Mouse (Mus musculus): ENCODE data around the gene F8a. TPM values are rescaled to one million over a fixed set of nuclear protein-coding genes. Genes with fewer than 3 reads are reported as not detected.
"Not testable (repeated sequence)": the region's sequence is repeated elsewhere in the genome, so short reads cannot be mapped to it uniquely, and the experiment has no call there.

The F8a gene
- total RNA-seq (2021) (10 to 100 TPM in 1 of 2 experiments, 1 to 10 TPM in 1; 8.0 to 11.8 TPM), polyA plus RNA-seq (2012; rRNA removed) (50.8 and 53.5 TPM in 2 replicates)
- long read RNA-seq, transcript F8a-201 (1 exons, 2,505 nt), result major isoform, 26 of 26 reads
- long read RNA-seq, partial matches to known transcripts, result 0 of 26 reads
- long read RNA-seq, other reads (novel, unspliced or antisense), result 0 of 26 reads

DNA sequence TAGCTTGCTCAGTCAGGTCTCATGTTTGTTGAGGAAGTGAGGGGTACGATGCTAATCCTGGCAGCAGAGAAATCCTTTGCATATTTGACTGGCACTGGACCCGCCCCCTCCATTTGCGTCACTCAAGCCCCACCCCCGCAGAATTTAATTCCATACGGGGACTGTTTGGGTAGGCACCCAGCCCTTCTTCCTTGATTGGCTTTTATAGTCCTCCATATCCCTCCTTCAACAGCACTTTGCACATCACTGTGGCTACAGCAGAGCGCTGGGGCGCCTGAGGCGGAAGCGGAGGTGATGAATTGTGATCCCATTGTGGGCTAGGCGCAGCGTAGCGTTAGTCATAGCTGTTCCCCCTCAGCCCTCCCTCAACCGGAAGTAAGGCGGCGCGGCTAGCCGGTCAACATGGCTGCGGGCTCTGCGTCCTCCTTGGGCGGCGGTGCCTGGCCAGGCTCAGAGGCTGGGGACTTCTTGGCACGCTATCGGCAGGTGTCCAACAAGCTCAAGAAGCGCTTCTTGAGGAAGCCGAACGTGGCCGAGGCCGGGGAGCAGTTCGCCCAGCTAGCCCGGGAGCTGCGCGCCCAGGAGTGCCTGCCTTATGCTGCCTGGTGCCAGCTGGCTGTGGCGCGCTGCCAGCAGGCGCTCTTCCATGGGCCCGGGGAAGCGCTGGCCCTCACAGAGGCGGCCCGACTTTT is at the start of gene F8a:
Gene F8a (plus strand): TSS at position 378 of the 692 bp plus-strand sequence.
- DNase-seq, result peak; percentile 89

DNA sequence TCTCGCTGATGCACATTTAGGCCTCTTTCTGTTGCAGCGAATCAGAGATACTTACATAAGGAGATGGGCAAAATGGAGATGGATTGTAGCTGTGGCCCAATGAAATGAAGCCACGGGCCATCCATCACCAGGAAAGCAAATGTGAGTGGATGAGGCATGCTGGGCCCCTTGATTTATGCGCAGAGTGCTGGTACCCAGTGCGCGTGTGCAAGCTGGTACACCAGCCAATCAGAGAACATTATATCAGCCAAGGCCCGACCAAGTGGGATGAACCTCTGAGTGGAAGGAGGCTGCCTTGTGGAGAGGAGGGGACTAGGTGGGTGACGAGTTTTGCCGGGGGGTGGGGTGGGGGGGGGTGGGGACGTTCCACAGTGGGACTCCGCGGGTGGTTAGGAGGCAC is 36.2 kb upstream of the F8a start, which contains the start of gene Xlr3b:
Gene Xlr3b (plus strand): TSS at position 274 of the 400 bp plus-strand sequence.
- DNase-seq, result peak; percentile 4

DNA sequence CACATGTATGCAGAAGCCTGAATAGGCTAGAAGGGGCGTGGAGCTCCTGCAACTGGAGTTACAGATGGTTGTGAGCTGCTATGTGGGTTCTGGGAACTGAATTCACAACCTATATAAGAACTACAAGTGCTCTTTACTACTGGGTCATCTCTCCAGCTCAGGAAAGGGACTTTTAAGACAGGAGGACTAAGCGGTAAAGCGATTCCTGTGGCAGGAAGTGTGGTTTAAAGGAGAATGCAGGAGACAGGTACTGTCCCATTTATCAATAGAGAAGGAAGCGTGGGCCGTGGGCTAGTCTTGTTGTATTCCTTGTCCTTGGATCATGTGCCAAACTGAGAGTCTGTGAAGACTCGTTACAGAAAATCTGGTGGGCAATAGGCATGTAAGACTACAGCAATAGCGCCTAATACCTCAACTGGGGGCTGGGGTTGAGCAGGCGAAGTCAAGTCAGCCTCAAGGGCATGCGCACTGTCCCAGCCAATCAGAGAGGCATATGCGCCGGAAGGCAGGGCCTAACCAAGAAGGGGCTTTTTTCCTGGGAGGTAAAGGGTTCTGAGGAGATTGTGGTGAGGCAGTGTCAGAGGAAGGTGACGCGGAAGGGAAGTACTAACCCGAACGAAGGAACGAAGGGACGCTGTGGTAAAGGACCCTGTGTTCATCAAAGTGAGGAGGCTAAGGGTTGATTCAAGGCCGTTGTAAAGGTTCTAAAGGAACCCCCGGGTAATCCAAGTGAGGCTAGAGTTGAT is 14.1 kb upstream of the F8a start, which contains the start of gene Xlr4b:
Gene Xlr4b (plus strand): TSS at position 515 of the 746 bp plus-strand sequence.
- DNase-seq, result not testable (repeated sequence)

DNA sequence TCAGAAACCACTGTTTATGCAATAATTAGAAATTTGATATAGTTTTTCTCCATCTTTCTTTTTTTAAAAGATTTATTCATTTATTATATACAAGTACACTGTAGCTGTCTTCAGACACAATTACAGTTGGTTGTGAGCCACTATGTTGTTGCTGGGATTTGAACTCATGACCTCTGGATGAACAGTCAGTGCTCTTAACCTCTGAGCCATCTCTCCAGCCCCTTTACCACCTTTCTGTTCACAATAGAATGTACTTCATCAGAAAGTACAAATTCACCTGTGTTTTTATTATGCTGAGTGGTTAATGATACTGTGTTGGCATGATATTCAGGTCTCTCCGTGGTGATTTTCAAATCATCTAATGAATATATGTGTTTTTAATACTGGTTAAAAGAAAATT is 2.7 kb upstream of the F8a start:
- no peak for DNase-seq

DNA sequence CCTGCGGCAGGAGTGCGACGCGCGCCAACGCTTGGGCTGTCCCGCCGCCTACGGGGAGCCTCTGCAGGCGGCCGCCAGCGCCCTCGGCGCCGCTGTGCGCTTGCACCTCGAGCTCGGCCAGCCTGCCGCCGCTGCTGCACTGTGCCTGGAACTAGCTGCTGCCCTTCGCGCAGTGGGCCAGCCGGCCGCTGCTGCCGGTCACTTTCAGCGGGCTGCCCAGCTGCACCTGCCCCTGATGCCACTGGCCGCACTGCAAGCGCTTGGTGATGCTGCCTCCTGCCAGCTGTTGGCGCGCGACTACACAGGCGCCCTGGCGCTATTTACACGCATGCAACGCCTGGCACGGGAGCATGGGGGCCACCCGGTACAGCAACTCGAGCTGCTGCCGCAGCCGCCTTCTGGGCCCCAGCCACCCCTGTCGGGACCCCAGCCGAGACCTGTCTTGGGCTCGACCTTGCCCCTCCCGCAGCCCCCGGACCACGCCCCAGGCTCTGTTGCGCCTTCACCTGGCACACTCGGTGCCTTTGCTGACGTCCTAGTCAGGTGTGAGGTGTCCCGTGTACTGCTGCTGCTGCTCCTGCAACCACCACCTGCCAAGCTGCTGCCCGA is 619 bp downstream of the F8a start:
- peak; percentile 74 for DNase-seq

DNA sequence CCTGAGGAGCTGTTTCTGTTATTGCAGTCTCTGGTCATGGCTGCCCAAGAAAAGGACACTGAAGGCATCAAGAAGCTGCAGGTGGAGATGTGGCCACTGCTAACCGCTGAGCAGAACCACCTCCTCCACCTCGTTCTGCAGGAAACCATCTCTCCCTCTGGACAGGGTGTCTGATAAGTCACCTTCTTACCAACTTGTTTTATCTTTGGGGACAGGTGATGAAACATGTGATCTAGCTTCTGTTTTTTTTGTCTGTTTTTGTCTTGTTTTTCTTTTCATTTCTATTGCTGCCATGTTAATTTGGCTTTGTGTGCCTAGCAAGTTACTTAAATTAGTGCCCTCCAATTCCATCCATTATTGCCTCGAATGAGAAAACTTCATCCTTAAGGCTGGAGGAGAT is 1.2 kb downstream of the F8a start:
- no peak for DNase-seq

DNA sequence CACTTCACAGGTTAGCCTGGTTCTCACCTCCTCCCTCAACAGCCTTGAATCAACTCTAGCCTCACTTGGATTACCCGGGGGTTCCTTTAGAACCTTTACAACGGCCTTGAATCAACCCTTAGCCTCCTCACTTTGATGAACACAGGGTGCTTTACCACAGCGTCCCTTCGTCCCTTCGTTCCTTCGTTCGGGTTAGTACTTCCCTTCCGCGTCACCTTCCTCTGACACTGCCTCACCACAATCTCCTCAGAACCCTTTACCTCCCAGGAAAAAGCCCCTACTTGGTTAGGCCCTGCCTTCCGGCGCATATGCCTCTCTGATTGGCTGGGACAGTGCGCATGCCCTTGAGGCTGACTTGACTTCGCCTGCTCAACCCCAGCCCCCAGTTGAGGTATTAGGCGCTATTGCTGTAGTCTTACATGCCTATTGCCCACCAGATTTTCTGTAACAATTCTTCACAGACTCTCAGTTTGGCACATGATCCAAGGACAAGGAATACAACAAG is 14.8 kb downstream of the F8a start, which contains the start of gene Xlr4c:
Gene Xlr4c (minus strand): TSS at position 310 of the 505 bp plus-strand sequence.
- not testable (repeated sequence) for DNase-seq

DNA sequence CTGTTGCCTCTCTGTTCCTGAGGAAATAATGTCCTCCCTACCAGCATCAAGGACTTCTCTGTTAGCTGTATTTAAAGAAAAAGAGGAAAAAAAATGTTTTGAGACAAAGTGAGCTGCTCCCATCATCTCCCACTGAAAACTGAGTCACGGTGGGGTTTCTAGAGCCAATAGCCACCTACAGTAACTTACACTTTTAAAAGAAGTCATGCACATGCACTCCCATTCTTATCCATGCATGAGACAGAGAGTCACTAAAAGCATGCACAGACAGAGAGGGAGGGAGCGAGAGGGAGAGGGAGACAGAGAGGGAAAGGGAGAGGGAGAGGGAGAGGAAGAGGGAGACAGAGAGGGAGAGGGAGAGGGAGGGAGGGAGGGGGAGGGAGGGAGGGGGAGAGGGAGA is 34.3 kb downstream of the F8a start:
- DNase-seq, result not testable (repeated sequence)

DNA sequence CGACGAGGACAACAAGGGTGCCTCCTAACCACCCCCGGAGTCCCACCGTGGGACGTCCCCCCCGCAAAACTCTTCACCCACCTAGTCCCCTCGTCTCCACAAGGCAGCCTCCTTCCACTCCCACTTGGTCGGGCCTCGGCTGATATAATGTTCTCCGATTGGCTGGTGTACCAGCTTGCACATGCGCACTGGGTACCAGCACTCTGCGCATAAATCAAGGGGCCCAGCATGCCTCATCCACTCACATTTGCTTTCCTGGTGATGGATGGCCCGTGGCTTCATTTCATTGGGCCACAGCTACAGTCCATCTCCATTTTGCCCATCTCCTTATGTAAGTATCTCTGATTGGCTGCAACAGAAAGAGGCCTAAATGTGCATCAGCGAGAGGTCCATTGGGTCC is 37.2 kb downstream of the F8a start, which contains the start of gene Xlr3c:
Gene Xlr3c (minus strand): TSS at position 121 of the 400 bp plus-strand sequence.
- DNase-seq, result not testable (repeated sequence)

Other genes starting within 250 kb of the F8a start
- gene Zfp185, start 241.0 kb upstream of the F8a start, total RNA-seq (2021), result 1 to 10 TPM; 2.4 to 3.6 TPM
- 2.4 and 2.5 TPM in 2 replicates for gene Zfp185, start 241.0 kb upstream of the F8a start, polyA plus RNA-seq (2012; rRNA removed)
- under 1 TPM; 0.24 to 0.32 TPM for gene Pnma5, start 191.2 kb upstream of the F8a start, total RNA-seq (2021)
- not detected in 2 replicates for gene Pnma5, start 191.2 kb upstream of the F8a start, polyA plus RNA-seq (2012; rRNA removed)
- under 1 TPM; 0.14 to 0.41 TPM for gene Pnma3, start 163.5 kb upstream of the F8a start, total RNA-seq (2021)
- 0.17 and 0.19 TPM in 2 replicates for gene Pnma3, start 163.5 kb upstream of the F8a start, polyA plus RNA-seq (2012; rRNA removed)
- 1 to 10 TPM in 1 of 2 experiments, not detected in 1; 2.0 TPM for gene Xlr4a, start 145.8 kb upstream of the F8a start, total RNA-seq (2021)
- gene Xlr4a, start 145.8 kb upstream of the F8a start, polyA plus RNA-seq (2012; rRNA removed), result not detected in 2 replicates
- gene Xlr3a, start 131.2 kb upstream of the F8a start, total RNA-seq (2021), result 1 to 10 TPM in 1 of 2 experiments, not detected in 1; 3.5 TPM
- gene Xlr3a, start 131.2 kb upstream of the F8a start, polyA plus RNA-seq (2012; rRNA removed), result 0.92 TPM in 1 of 2 replicates, not detected in the other
- gene Gm14685, start 111.2 kb upstream of the F8a start, total RNA-seq (2021), result not detected
- gene Gm14685, start 111.2 kb upstream of the F8a start, polyA plus RNA-seq (2012; rRNA removed), result not detected in 2 replicates
- gene Xlr5b, start 79.5 kb upstream of the F8a start, total RNA-seq (2021), result not detected
- not detected in 2 replicates for gene Xlr5b, start 79.5 kb upstream of the F8a start, polyA plus RNA-seq (2012; rRNA removed)
- gene DXBay18, start 78.8 kb upstream of the F8a start, total RNA-seq (2021), result under 1 TPM; 0.12 to 0.31 TPM
- gene DXBay18, start 78.8 kb upstream of the F8a start, polyA plus RNA-seq (2012; rRNA removed), result not detected in 2 replicates
- gene Spin2d, start 51.3 kb upstream of the F8a start, total RNA-seq (2021), result not detected
- gene Spin2d, start 51.3 kb upstream of the F8a start, polyA plus RNA-seq (2012; rRNA removed), result not detected in 2 replicates
- gene Xlr3b, start 36.1 kb upstream of the F8a start, total RNA-seq (2021), result 10 to 100 TPM in 1 of 2 experiments, 1 to 10 TPM in 1; 1.8 to 10.8 TPM
- 0.17 and 0.19 TPM in 2 replicates for gene Xlr3b, start 36.1 kb upstream of the F8a start, polyA plus RNA-seq (2012; rRNA removed)
- gene Xlr4b, start 14.0 kb upstream of the F8a start, total RNA-seq (2021), result 1 to 10 TPM in 1 of 2 experiments, under 1 TPM in 1; 0.61 to 1.1 TPM
- gene Xlr4b, start 14.0 kb upstream of the F8a start, polyA plus RNA-seq (2012; rRNA removed), result 0.06 TPM in 1 of 2 replicates, not detected in the other
- gene Xlr4c, start 14.8 kb downstream of the F8a start, total RNA-seq (2021), result 1 to 10 TPM in 1 of 2 experiments, not detected in 1; 1.7 TPM
- gene Xlr4c, start 14.8 kb downstream of the F8a start, polyA plus RNA-seq (2012; rRNA removed), result not detected in 2 replicates
- under 1 TPM in 1 of 2 experiments, not detected in 1; 0.32 TPM for gene Xlr3c, start 37.1 kb downstream of the F8a start, total RNA-seq (2021)
- not detected in 2 replicates for gene Xlr3c, start 37.1 kb downstream of the F8a start, polyA plus RNA-seq (2012; rRNA removed)
- gene Xlr5a, start 64.7 kb downstream of the F8a start, total RNA-seq (2021), result under 1 TPM in 1 of 2 experiments, not detected in 1; 0.49 TPM
- gene Xlr5a, start 64.7 kb downstream of the F8a start, polyA plus RNA-seq (2012; rRNA removed), result not detected in 2 replicates
- gene Xlr5c, start 64.7 kb downstream of the F8a start, total RNA-seq (2021), result not detected
- 0.25 TPM in 1 of 2 replicates, not detected in the other for gene Xlr5c, start 64.7 kb downstream of the F8a start, polyA plus RNA-seq (2012; rRNA removed)
- gene Gm45015, start 108.5 kb downstream of the F8a start, total RNA-seq (2021), result not detected
- not detected in 2 replicates for gene Gm45015, start 108.5 kb downstream of the F8a start, polyA plus RNA-seq (2012; rRNA removed)
- gene Zfp275, start 114.3 kb downstream of the F8a start, total RNA-seq (2021), result 10 to 100 TPM; 14.7 to 17.0 TPM
- 10.7 and 12.5 TPM in 2 replicates for gene Zfp275, start 114.3 kb downstream of the F8a start, polyA plus RNA-seq (2012; rRNA removed)
- not detected for gene Gm18336, start 170.4 kb downstream of the F8a start, total RNA-seq (2021)
- gene Gm18336, start 170.4 kb downstream of the F8a start, polyA plus RNA-seq (2012; rRNA removed), result 0.03 TPM in 1 of 2 replicates, not detected in the other
- gene Zfp92, start 182.8 kb downstream of the F8a start, total RNA-seq (2021), result under 1 TPM; 0.26 to 0.38 TPM
- 0.10 and 0.11 TPM in 2 replicates for gene Zfp92, start 182.8 kb downstream of the F8a start, polyA plus RNA-seq (2012; rRNA removed)
- gene Trex2, start 207.1 kb downstream of the F8a start, total RNA-seq (2021), result not detected
- gene Trex2, start 207.1 kb downstream of the F8a start, polyA plus RNA-seq (2012; rRNA removed), result 0.13 TPM in 1 of 2 replicates, not detected in the other
- 10 to 100 TPM; 20.3 to 31.3 TPM for gene Haus7, start 230.8 kb downstream of the F8a start, total RNA-seq (2021)
- 12.6 and 15.5 TPM in 2 replicates for gene Haus7, start 230.8 kb downstream of the F8a start, polyA plus RNA-seq (2012; rRNA removed)